Mouse (Mus musculus) myocyte (in vitro differentiated cells): ENCODE results near the gene Fndc3b.

Source experiments
- MYOG ChIP-seq, 3 experiments: IDR thresholded peaks; one replicate each; pipeline ENCODE4 v1.6.1; 2011; ENCODE audit warnings: control low read depth in 2 of 3, low read depth in 2 of 3, mild to moderate bottlenecking in 2 of 3; ENCODE audit not compliant: insufficient read length in 2 of 3, control insufficient read depth in 1 of 3, insufficient read depth in 1 of 3
- POLR2A ChIP-seq: IDR thresholded peaks from one replicate; pipeline ENCODE4 v1.6.1; 2011; ENCODE audit warnings: low read depth, mild to moderate bottlenecking, control low read depth, moderate library complexity; ENCODE audit not compliant: insufficient read length
- USF1 ChIP-seq: IDR thresholded peaks from one replicate; pipeline ENCODE4 v1.6.1; 2011; ENCODE audit warnings: low read depth, mild to moderate bottlenecking, control low read depth, moderate library complexity

- no peak for TF ChIP-seq POLR2A
- TF ChIP-seq MYOG (IDR thresholded peaks at IDR 0.05; ENCODE audit: control insufficient read depth in 1 of 3, insufficient read depth in 1 of 3, insufficient read length in 2 of 3, low read depth in 2 of 3) = peak in 1 of 3 experiments; percentile 33
- no peak for TF ChIP-seq USF1
Measured at GRCm38 (mm10) chr3:27709096-27709905, 1.8 kb downstream of the Fndc3b start.
